Mouse (Mus musculus) MEL (cell line): ENCODE measurements around the gene Pomgnt1. TPM values are rescaled to one million over a fixed set of nuclear protein-coding genes. Genes with fewer than 3 reads are reported as not detected.
A peak's percentile ranks its signal among the peaks of the same experiment; 100 is the strongest.

Source experiments
- DNase-seq: peaks from one replicate; pipeline ENCODE4 v3.0.0; 2011; ENCODE audit warnings: low read depth, low spot score
- H3K27ac ChIP-seq: 2 replicates; pipeline ENCODE4 v1.5.1; 2012; ENCODE audit warnings: low read depth, mild to moderate bottlenecking, control low read depth, low read length, moderate library complexity; ENCODE audit not compliant: control insufficient read depth
- H3K27me3 ChIP-seq, 2 experiments: fragments of 150-350 bp in 1 of 2; sonication (generic) in 1 of 2; 2 replicates each; pipeline ENCODE4 v1.6.1; 2012; ENCODE audit warnings: low read length in 2 of 2, mild to moderate bottlenecking in 2 of 2, improper control_type of control experiment in 1 of 2, moderate library complexity in 1 of 2; ENCODE audit not compliant: insufficient read depth in 2 of 2, control insufficient read depth in 1 of 2
- H3K36me3 ChIP-seq, 2 experiments: 2 replicates each; pipeline ENCODE4 v1.6.1; 2012 to 2014; ENCODE audit warnings: low read length in 2 of 2, improper control_type of control experiment in 1 of 2, inconsistent platforms in 1 of 2, mild to moderate bottlenecking in 1 of 2; ENCODE audit not compliant: insufficient read depth in 2 of 2, control insufficient read depth in 1 of 2
- H3K4me1 ChIP-seq, 2 experiments: fragments of 150-350 bp in 1 of 2; sonication (generic) in 1 of 2; 2 replicates each; pipeline ENCODE4 v1.6.1; 2012; ENCODE audit warnings: low read length in 2 of 2, improper control_type of control experiment in 1 of 2, mild to moderate bottlenecking in 1 of 2; ENCODE audit not compliant: insufficient read depth in 2 of 2, control insufficient read depth in 1 of 2
- H3K4me3 ChIP-seq, 2 experiments: fragments of 150-350 bp in 1 of 2; sonication (generic) in 1 of 2; 2 replicates each; pipeline ENCODE4 v1.5.1; 2012; ENCODE audit warnings: low read depth in 2 of 2, low read length in 2 of 2, mild to moderate bottlenecking in 2 of 2, moderate library complexity in 2 of 2, control low read depth in 1 of 2, improper control_type of control experiment in 1 of 2; ENCODE audit not compliant: control insufficient read depth in 1 of 2, insufficient read depth in 1 of 2
- H3K79me2 ChIP-seq: 2 replicates; pipeline ENCODE4 v1.6.1; 2012; ENCODE audit warnings: mild to moderate bottlenecking, low read length, moderate library complexity; ENCODE audit not compliant: control insufficient read depth, poor library complexity, insufficient read depth
- H3K9ac ChIP-seq: 2 replicates; pipeline ENCODE4 v1.6.1; 2012; ENCODE audit warnings: low read depth, mild to moderate bottlenecking, control low read depth, low read length, moderate library complexity; ENCODE audit not compliant: control insufficient read depth, poor library complexity, severe bottlenecking
- H3K9me3 ChIP-seq: fragments of 150-350 bp; sonication (generic); replicated peaks from 2 replicates; pipeline ENCODE4 v1.6.1; 2012; ENCODE audit warnings: mild to moderate bottlenecking, low read length, improper control_type of control experiment, moderate library complexity; ENCODE audit not compliant: insufficient read depth
- BHLHE40 ChIP-seq: IDR thresholded peaks from 2 replicates; pipeline ENCODE4 v1.6.1; 2012; ENCODE audit warnings: low read depth, mild to moderate bottlenecking, inconsistent platforms, low read length, improper control_type of control experiment, borderline replicate concordance
- CHD1 ChIP-seq: IDR thresholded peaks from 2 replicates; pipeline ENCODE4 v1.6.1; 2012; ENCODE audit warnings: low read depth, mild to moderate bottlenecking, inconsistent platforms, low read length, improper control_type of control experiment
- CHD2 ChIP-seq: IDR thresholded peaks from 2 replicates; pipeline ENCODE4 v1.6.1; 2011; ENCODE audit warnings: low read length, improper control_type of control experiment
- CTCF ChIP-seq, 3 experiments: IDR thresholded peaks in 2 of 3; conservative IDR thresholded peaks in 1 of 3; 2 replicates each; pipeline ENCODE4 v1.5.1; 2011 to 2012; ENCODE audit warnings: low read length in 3 of 3, low read depth in 2 of 3, mild to moderate bottlenecking in 2 of 3, improper control_type of control experiment in 1 of 3, inconsistent platforms in 1 of 3, mixed read lengths in 1 of 3, moderate library complexity in 1 of 3; ENCODE audit not compliant: control insufficient read depth in 1 of 3, insufficient read depth in 1 of 3, poor library complexity in 1 of 3, severe bottlenecking in 1 of 3
- E2F4 ChIP-seq: IDR thresholded peaks from 2 replicates; pipeline ENCODE4 v1.6.1; 2011; ENCODE audit warnings: low read depth, low read length, improper control_type of control experiment, borderline replicate concordance
- ELF1 ChIP-seq: IDR thresholded peaks from 2 replicates; pipeline ENCODE4 v1.6.1; 2014; ENCODE audit warnings: low read depth, mild to moderate bottlenecking, inconsistent platforms, low read length, improper control_type of control experiment, moderate library complexity
- ETS1 ChIP-seq: IDR thresholded peaks from 2 replicates; pipeline ENCODE4 v1.6.1; 2012; ENCODE audit warnings: low read depth, mild to moderate bottlenecking, inconsistent platforms, low read length, improper control_type of control experiment, moderate library complexity
- GABPA ChIP-seq: IDR thresholded peaks from 2 replicates; pipeline ENCODE4 v1.6.1; 2012; ENCODE audit warnings: low read depth, mild to moderate bottlenecking, inconsistent platforms, low read length, improper control_type of control experiment, moderate library complexity
- HCFC1 ChIP-seq: IDR thresholded peaks from 2 replicates; pipeline ENCODE4 v1.6.1; 2012; ENCODE audit warnings: low read depth, mild to moderate bottlenecking, inconsistent platforms, low read length, improper control_type of control experiment, moderate library complexity
- JUND ChIP-seq: IDR thresholded peaks from 2 replicates; pipeline ENCODE4 v1.6.1; 2011; ENCODE audit warnings: low read depth, mild to moderate bottlenecking, improper control_type of control experiment, low read length
- MAFK ChIP-seq: IDR thresholded peaks from 2 replicates; pipeline ENCODE4 v1.6.1; 2011; ENCODE audit warnings: low read depth, mild to moderate bottlenecking, low read length, improper control_type of control experiment, borderline replicate concordance
- MAX ChIP-seq: IDR thresholded peaks from 2 replicates; pipeline ENCODE4 v1.6.1; 2011; ENCODE audit warnings: low read length, improper control_type of control experiment
- MAZ ChIP-seq: IDR thresholded peaks from 2 replicates; pipeline ENCODE4 v1.6.1; 2012; ENCODE audit warnings: low read depth, mild to moderate bottlenecking, inconsistent platforms, low read length, improper control_type of control experiment
- MXI1 ChIP-seq: IDR thresholded peaks from 2 replicates; pipeline ENCODE4 v1.6.1; 2011; ENCODE audit warnings: mild to moderate bottlenecking, low read depth, low read length, improper control_type of control experiment
- MYB ChIP-seq: IDR thresholded peaks from 2 replicates; pipeline ENCODE4 v1.6.1; 2011; ENCODE audit warnings: mild to moderate bottlenecking, low read depth, low read length, improper control_type of control experiment
- MYC ChIP-seq: IDR thresholded peaks from 2 replicates; pipeline ENCODE4 v1.6.1; 2011; ENCODE audit warnings: low read depth, mild to moderate bottlenecking, low read length, improper control_type of control experiment, moderate library complexity
- POLR2A ChIP-seq, 2 experiments: IDR thresholded peaks; 2 replicates each; pipeline ENCODE4 v1.6.1; 2011 to 2012; ENCODE audit warnings: low read length in 2 of 2, mild to moderate bottlenecking in 2 of 2, control low read depth in 1 of 2, improper control_type of control experiment in 1 of 2, low read depth in 1 of 2, moderate library complexity in 1 of 2; ENCODE audit not compliant: control insufficient read depth in 1 of 2, insufficient read depth in 1 of 2, poor library complexity in 1 of 2
- POLR2AphosphoS2 ChIP-seq: IDR thresholded peaks from 2 replicates; pipeline ENCODE4 v1.6.1; 2011; ENCODE audit warnings: low read length, improper control_type of control experiment
- POLR2AphosphoS5 ChIP-seq: IDR thresholded peaks from 2 replicates; pipeline ENCODE4 v1.6.1; 2012; ENCODE audit warnings: low read depth, borderline replicate concordance, mild to moderate bottlenecking, inconsistent platforms, low read length, moderate library complexity, mixed read lengths
- RAD21 ChIP-seq: IDR thresholded peaks from 2 replicates; pipeline ENCODE4 v1.6.1; 2011; ENCODE audit warnings: mild to moderate bottlenecking, low read depth, low read length, improper control_type of control experiment
- RCOR1 ChIP-seq: IDR thresholded peaks from 2 replicates; pipeline ENCODE4 v1.6.1; 2012; ENCODE audit warnings: low read depth, mild to moderate bottlenecking, inconsistent platforms, low read length, improper control_type of control experiment
- SIN3A ChIP-seq: IDR thresholded peaks from 2 replicates; pipeline ENCODE4 v1.6.1; 2012; ENCODE audit warnings: low read length, improper control_type of control experiment, inconsistent platforms
- SMC3 ChIP-seq: IDR thresholded peaks from 2 replicates; pipeline ENCODE4 v1.6.1; 2011; ENCODE audit warnings: low read depth, low read length, improper control_type of control experiment
- TAL1 ChIP-seq: IDR thresholded peaks from 2 replicates; pipeline ENCODE4 v1.6.1; 2012; ENCODE audit warnings: mild to moderate bottlenecking, inconsistent platforms, low read length, moderate library complexity, mixed read lengths
- TBP ChIP-seq: IDR thresholded peaks from 2 replicates; pipeline ENCODE4 v1.8.0; 2011; ENCODE audit warnings: low read depth, low read length, improper control_type of control experiment
- USF1 ChIP-seq: IDR thresholded peaks from 2 replicates; pipeline ENCODE4 v1.6.1; 2014; ENCODE audit warnings: low read depth, mild to moderate bottlenecking, inconsistent platforms, low read length, improper control_type of control experiment, moderate library complexity
- USF2 ChIP-seq, 2 experiments: IDR thresholded peaks; 2 replicates each; pipeline ENCODE4 v1.6.1; 2011 to 2012; ENCODE audit warnings: improper control_type of control experiment in 2 of 2, low read length in 2 of 2, borderline replicate concordance in 1 of 2, inconsistent platforms in 1 of 2, low read depth in 1 of 2, mild to moderate bottlenecking in 1 of 2; ENCODE audit not compliant: insufficient read depth in 1 of 2
- ZC3H11A ChIP-seq: IDR thresholded peaks from 2 replicates; pipeline ENCODE4 v1.6.1; 2012; ENCODE audit warnings: low read depth, mild to moderate bottlenecking, inconsistent platforms, low read length, improper control_type of control experiment
- ZKSCAN1 ChIP-seq: IDR thresholded peaks from 2 replicates; pipeline ENCODE4 v1.6.1; 2012; ENCODE audit warnings: low read depth, mild to moderate bottlenecking, inconsistent platforms, low read length, improper control_type of control experiment, moderate library complexity
- ZMIZ1 ChIP-seq: IDR thresholded peaks from 2 replicates; pipeline ENCODE4 v1.6.1; 2012; ENCODE audit warnings: low read depth, mild to moderate bottlenecking, inconsistent platforms, low read length, improper control_type of control experiment, moderate library complexity
- ZNF384 ChIP-seq: IDR thresholded peaks from 2 replicates; pipeline ENCODE4 v1.6.1; 2012; ENCODE audit warnings: low read depth, mild to moderate bottlenecking, inconsistent platforms, low read length, improper control_type of control experiment
- polyA plus RNA-seq, 2 experiments: library from polyadenylated mRNA; stranded (reverse) in 1 of 2; unstranded in 1 of 2; fragments of >175 nt in 1 of 2; fragments of >200 nt in 1 of 2; gene quantifications; 2 replicates each; pipeline versions ENCODE4 v1.2.1 to v1.2.4; 2012; ENCODE audit warnings: low replicate concordance in 2 of 2, low read depth in 1 of 2; ENCODE audit not compliant: insufficient read length in 2 of 2, insufficient read depth in 1 of 2, missing spikeins in 1 of 2
- total RNA-seq: library from RNA; depleted of rRNA; stranded (reverse); fragments of 300-350 nt; gene quantifications from 2 replicates; pipeline ENCODE4 v1.2.3, GENCODE M21; 2012

The Pomgnt1 gene
- total and polyA plus RNA-seq, 3 experiments = 33.6 to 35.3 TPM; not detected in 1

GRCm38 (mm10) chr4:116167404-116167803 lies 43.8 kb downstream of the Pomgnt1 start, which contains the start of gene Tspan1:
Gene Tspan1, minus strand, starts transcription at chr4:116167601.
- Histone ChIP-seq H3K36me3 (peaks cover 0 to 5% of the 10 kb centered on the region in 2 experiments; a peak in 2 of 4 replicates), H3K27ac (no peak within 1 kb of the TSS), H3K4me1 (peaks cover 6 to 8% of the 10 kb centered on the region in 2 experiments; a peak in 3 of 4 replicates), H3K27me3 (no peaks in the 10 kb centered on the region), H3K4me3 (no peak within 1 kb of the TSS), H3K9me3 (no peaks in the 10 kb centered on the region), H3K9ac (no peak within 1 kb of the TSS), H3K79me2 (no peaks in the 10 kb centered on the region)
- TF ChIP-seq ZC3H11A = 0 out of 2 replicates have a peak, but pooled peaks have one; percentile 8
- TF ChIP-seq SMC3 = peak; percentile 35; the same call in 1 of the 2 replicates
- TF ChIP-seq RAD21 = peak; percentile 12
- no peak for TF ChIP-seq MXI1
- TF ChIP-seq CHD2 = no peak
- TF ChIP-seq CTCF (IDR thresholded peaks at IDR 0.05 in 2 of 3, conservative IDR thresholded peaks at IDR 0.05 in 1 of 3; ENCODE audit: control insufficient read depth in 1 of 3, insufficient read depth in 1 of 3, low read depth in 2 of 3, low read length in 3 of 3, poor library complexity in 1 of 3, severe bottlenecking in 1 of 3) = peak in 2 of 3 experiments; percentile 42 to 48; a peak in 4 of 6 replicates
- DNase-seq = no peak

GRCm38 (mm10) chr4:116168617-116169352 lies 45.1 kb downstream of the Pomgnt1 start:
- no peak overlapping the region for H3K4me3 ChIP-seq
- no peaks in the 10 kb centered on the region for H3K27me3 ChIP-seq
- H3K4me1 ChIP-seq = 0 out of 4 replicates have a peak, but pooled peaks cover 0 to 3% of the 10 kb centered on the region in 2 experiments
- no peaks in the 10 kb centered on the region for H3K79me2 ChIP-seq
- no peak overlapping the region for H3K27ac ChIP-seq
- H3K36me3 ChIP-seq = peaks cover 0 to 2% of the 10 kb centered on the region in 2 experiments; a peak in 1 of 4 replicates
- peak; percentile 71 for DNase-seq
- H3K9me3 ChIP-seq = no peaks in the 10 kb centered on the region
- no peak overlapping the region for H3K9ac ChIP-seq
- peak; percentile 16; the same call in 1 of the 2 replicates for TF ChIP-seq ZNF384
- TF ChIP-seq JUND = no peak
- no peak for TF ChIP-seq MYB
- TF ChIP-seq POLR2AphosphoS2 = no peak
- no peak for TF ChIP-seq GABPA
- TF ChIP-seq CHD2 = no peak
- no peak for TF ChIP-seq TAL1
- TF ChIP-seq RAD21 = peak; percentile 84
- TF ChIP-seq HCFC1 = no peak
- TF ChIP-seq MYC = no peak
- TF ChIP-seq ETS1 = no peak
- no peak for TF ChIP-seq MXI1
- no peak for TF ChIP-seq ELF1
- no peak for TF ChIP-seq TBP
- TF ChIP-seq USF2 (IDR thresholded peaks at IDR 0.05; ENCODE audit: borderline replicate concordance in 1 of 2, insufficient read depth in 1 of 2, low read depth in 1 of 2, low read length in 2 of 2) = no peak
- TF ChIP-seq BHLHE40 = no peak
- TF ChIP-seq SIN3A = no peak
- TF ChIP-seq MAZ = 0 out of 2 replicates have a peak, but pooled peaks have one; percentile 45
- no peak for TF ChIP-seq ZKSCAN1
- TF ChIP-seq POLR2A (IDR thresholded peaks at IDR 0.05; ENCODE audit: control insufficient read depth in 1 of 2, insufficient read depth in 1 of 2, low read depth in 1 of 2, low read length in 2 of 2, poor library complexity in 1 of 2) = no peak
- TF ChIP-seq E2F4 = no peak
- no peak for TF ChIP-seq USF1
- TF ChIP-seq CHD1 = no peak
- peak; percentile 67; the same call in 1 of the 2 replicates for TF ChIP-seq POLR2AphosphoS5
- no peak for TF ChIP-seq RCOR1
- TF ChIP-seq MAX = no peak
- no peak for TF ChIP-seq ZMIZ1
- TF ChIP-seq MAFK = no peak
